Mouse (Mus musculus): Measurements from ENCODE around the gene Slain1.

Gene Slain1

GRCm38 (mm10) chr14:103666347-103666954 is 16.4 kb downstream of the Slain1 start:
- DNase-seq (ENCODE audit: low spot score): no peak

- no peak for DNase-seq (ENCODE audit: low spot score)
Observed at GRCm38 (mm10) chr14:103667036-103667435, 17.0 kb downstream of the Slain1 start.

- DNase-seq (ENCODE audit: low spot score): no peak
Observed at GRCm38 (mm10) chr14:103679395-103680217, 29.6 kb downstream of the Slain1 start.

- no peak for DNase-seq (ENCODE audit: low spot score)
Observed at GRCm38 (mm10) chr14:103680285-103680819, 30.3 kb downstream of the Slain1 start.

GRCm38 (mm10) chr14:103682633-103683390 is 32.8 kb downstream of the Slain1 start:
- peak; percentile 46 for DNase-seq (ENCODE audit: low spot score)

- DNase-seq (ENCODE audit: low spot score): no peak
Observed at GRCm38 (mm10) chr14:103686994-103687393, 37.0 kb downstream of the Slain1 start.

- no peak for DNase-seq (ENCODE audit: low spot score)
Observed at GRCm38 (mm10) chr14:103694295-103694694, 44.3 kb downstream of the Slain1 start.

- no peak for DNase-seq (ENCODE audit: low spot score)
Observed at GRCm38 (mm10) chr14:103695620-103696019, 45.6 kb downstream of the Slain1 start.

GRCm38 (mm10) chr14:103697101-103697500 is 47.1 kb downstream of the Slain1 start:
- no peak for DNase-seq (ENCODE audit: low spot score)

GRCm38 (mm10) chr14:103699308-103699707 is 49.3 kb downstream of the Slain1 start:
- DNase-seq (ENCODE audit: low spot score): no peak

GRCm38 (mm10) chr14:103702516-103702915 is 52.5 kb downstream of the Slain1 start:
- DNase-seq (ENCODE audit: low spot score): no peak

GRCm38 (mm10) chr14:103704771-103705170 is 54.7 kb downstream of the Slain1 start:
- no peak for DNase-seq (ENCODE audit: low spot score)

GRCm38 (mm10) chr14:103706347-103706746 is 56.3 kb downstream of the Slain1 start:
- DNase-seq (ENCODE audit: low spot score): no peak

GRCm38 (mm10) chr14:103708601-103709000 is 58.6 kb downstream of the Slain1 start:
- DNase-seq (ENCODE audit: low spot score): no peak

- no peak for DNase-seq (ENCODE audit: low spot score)
Observed at GRCm38 (mm10) chr14:103709261-103709660, 59.2 kb downstream of the Slain1 start.

GRCm38 (mm10) chr14:103712986-103713385 is 63.0 kb downstream of the Slain1 start:
- no peak for DNase-seq (ENCODE audit: low spot score)

- no peak for DNase-seq (ENCODE audit: low spot score)
Observed at GRCm38 (mm10) chr14:103717516-103717915, 67.5 kb downstream of the Slain1 start.

GRCm38 (mm10) chr14:103717979-103718378 is 68.0 kb downstream of the Slain1 start:
- DNase-seq (ENCODE audit: low spot score): no peak

- no peak for DNase-seq (ENCODE audit: low spot score)
Observed at GRCm38 (mm10) chr14:103718393-103718792, 68.4 kb downstream of the Slain1 start.

- DNase-seq (ENCODE audit: low spot score): peak; percentile 94
Observed at GRCm38 (mm10) chr14:103718836-103719575, 69.0 kb downstream of the Slain1 start.

GRCm38 (mm10) chr14:103720163-103720562 is 70.1 kb downstream of the Slain1 start:
- no peak for DNase-seq (ENCODE audit: low spot score)
